Mouse (Mus musculus): ENCODE data around the gene Ppara.

Ppara gene

GRCm38 (mm10) chr15:85845071-85845470, 110.3 kb downstream of the Ppara start:
- no peak for DNase-seq (ENCODE audit: low read depth, low spot score)

- no peak for DNase-seq (ENCODE audit: low read depth, low spot score)
These were observed 117.0 kb downstream of the Ppara start for GRCm38 (mm10) chr15:85851656-85852392.

Data from embryo, embryonic 11.5 days (tissue).